Mouse (Mus musculus): ENCODE data around the gene BC017158. TPM values are rescaled to one million over a fixed set of nuclear protein-coding genes. Genes with fewer than 3 reads are reported as not detected.
"Not testable (repeated sequence)": the region's sequence is repeated elsewhere in the genome, so short reads cannot be mapped to it uniquely, and the experiment has no call there.

Gene BC017158
- polyA plus RNA-seq (2012; rRNA removed) = 10.0 and 10.8 TPM in 2 replicates

- TF ChIP-seq CTCF (IDR thresholded peaks at IDR 0.05; ENCODE audit: control insufficient read depth, insufficient read depth, insufficient replicate concordance, low read depth, low read length) (no peak), POLR2A (IDR thresholded peaks at IDR 0.05; ENCODE audit: control insufficient read depth, low read depth, low read length) (no peak)
- H3K4me3 ChIP-seq (ENCODE audit: control insufficient read depth, low read depth, low read length) = peak within 1 kb of the TSS; percentile 93
- no peaks in the 10 kb centered on the region for H3K27me3 ChIP-seq (ENCODE audit: control insufficient read depth, insufficient read depth, low read length)
- no peaks in the 10 kb centered on the region for H3K36me3 ChIP-seq (ENCODE audit: control insufficient read depth, insufficient read depth, low read length)
- peaks cover 5% of the 10 kb centered on the region for H3K4me1 ChIP-seq (ENCODE audit: control insufficient read depth, insufficient read depth, low read length)
- H3K27ac ChIP-seq (ENCODE audit: control insufficient read depth, insufficient read depth, low read depth, low read length) = no peak within 1 kb of the TSS
Observed at GRCm38 (mm10) chr7:128297617-128298480, at the start of gene BC017158. Gene BC017158, minus strand, starts transcription at chr7:128298170.

GRCm38 (mm10) chr7:128346991-128347390 is 49.0 kb upstream of the BC017158 start:
- H3K27me3 ChIP-seq (ENCODE audit: control insufficient read depth, insufficient read depth, low read length) = no peaks in the 10 kb centered on the region
- TF ChIP-seq CTCF (IDR thresholded peaks at IDR 0.05; ENCODE audit: control insufficient read depth, insufficient read depth, insufficient replicate concordance, low read depth, low read length) = no peak
- TF ChIP-seq POLR2A (IDR thresholded peaks at IDR 0.05; ENCODE audit: control insufficient read depth, low read depth, low read length) = no peak
- H3K27ac ChIP-seq (ENCODE audit: control insufficient read depth, insufficient read depth, low read depth, low read length) = no peak overlapping the region
- no peaks in the 10 kb centered on the region for H3K36me3 ChIP-seq (ENCODE audit: control insufficient read depth, insufficient read depth, low read length)
- no peaks in the 10 kb centered on the region for H3K4me1 ChIP-seq (ENCODE audit: control insufficient read depth, insufficient read depth, low read length)
- no peak overlapping the region for H3K4me3 ChIP-seq (ENCODE audit: control insufficient read depth, low read depth, low read length)

- no peaks in the 10 kb centered on the region for H3K36me3 ChIP-seq (ENCODE audit: control insufficient read depth, insufficient read depth, low read length)
- H3K4me1 ChIP-seq (ENCODE audit: control insufficient read depth, insufficient read depth, low read length) = no peaks in the 10 kb centered on the region
- no peaks in the 10 kb centered on the region for H3K27me3 ChIP-seq (ENCODE audit: control insufficient read depth, insufficient read depth, low read length)
- no peak overlapping the region for H3K27ac ChIP-seq (ENCODE audit: control insufficient read depth, insufficient read depth, low read depth, low read length)
- no peak overlapping the region for H3K4me3 ChIP-seq (ENCODE audit: control insufficient read depth, low read depth, low read length)
- TF ChIP-seq CTCF (IDR thresholded peaks at IDR 0.05; ENCODE audit: control insufficient read depth, insufficient read depth, insufficient replicate concordance, low read depth, low read length) (no peak), POLR2A (IDR thresholded peaks at IDR 0.05; ENCODE audit: control insufficient read depth, low read depth, low read length) (no peak)
Observed at GRCm38 (mm10) chr7:128346522-128346921, 48.6 kb upstream of the BC017158 start.

GRCm38 (mm10) chr7:128345691-128346090 is 47.7 kb upstream of the BC017158 start:
- no peaks in the 10 kb centered on the region for H3K27me3 ChIP-seq (ENCODE audit: control insufficient read depth, insufficient read depth, low read length)
- H3K36me3 ChIP-seq (ENCODE audit: control insufficient read depth, insufficient read depth, low read length) = no peaks in the 10 kb centered on the region
- no peak overlapping the region for H3K27ac ChIP-seq (ENCODE audit: control insufficient read depth, insufficient read depth, low read depth, low read length)
- no peak for TF ChIP-seq CTCF (IDR thresholded peaks at IDR 0.05; ENCODE audit: control insufficient read depth, insufficient read depth, insufficient replicate concordance, low read depth, low read length)
- no peak overlapping the region for H3K4me3 ChIP-seq (ENCODE audit: control insufficient read depth, low read depth, low read length)
- H3K4me1 ChIP-seq (ENCODE audit: control insufficient read depth, insufficient read depth, low read length) = no peaks in the 10 kb centered on the region

- no peaks in the 10 kb centered on the region for H3K36me3 ChIP-seq (ENCODE audit: control insufficient read depth, insufficient read depth, low read length)
- H3K27ac ChIP-seq (ENCODE audit: control insufficient read depth, insufficient read depth, low read depth, low read length) = no peak overlapping the region
- TF ChIP-seq POLR2A (IDR thresholded peaks at IDR 0.05; ENCODE audit: control insufficient read depth, low read depth, low read length) (no peak), CTCF (IDR thresholded peaks at IDR 0.05; ENCODE audit: control insufficient read depth, insufficient read depth, insufficient replicate concordance, low read depth, low read length) (peak; percentile 84)
Observed at GRCm38 (mm10) chr7:128344928-128345653, 47.1 kb upstream of the BC017158 start.

GRCm38 (mm10) chr7:128344488-128344887 is 46.5 kb upstream of the BC017158 start:
- no peak overlapping the region for H3K4me3 ChIP-seq (ENCODE audit: control insufficient read depth, low read depth, low read length)
- no peaks in the 10 kb centered on the region for H3K27me3 ChIP-seq (ENCODE audit: control insufficient read depth, insufficient read depth, low read length)
- TF ChIP-seq POLR2A (IDR thresholded peaks at IDR 0.05; ENCODE audit: control insufficient read depth, low read depth, low read length) (no peak), CTCF (IDR thresholded peaks at IDR 0.05; ENCODE audit: control insufficient read depth, insufficient read depth, insufficient replicate concordance, low read depth, low read length) (no peak)
- no peaks in the 10 kb centered on the region for H3K36me3 ChIP-seq (ENCODE audit: control insufficient read depth, insufficient read depth, low read length)
- no peaks in the 10 kb centered on the region for H3K4me1 ChIP-seq (ENCODE audit: control insufficient read depth, insufficient read depth, low read length)
- H3K27ac ChIP-seq (ENCODE audit: control insufficient read depth, insufficient read depth, low read depth, low read length) = no peak overlapping the region

More at GRCm38 (mm10) chr7:128344928-128345653, 47.1 kb upstream of the BC017158 start:
- no peak overlapping the region for H3K4me3 ChIP-seq (ENCODE audit: control insufficient read depth, low read depth, low read length)
- H3K27me3 ChIP-seq (ENCODE audit: control insufficient read depth, insufficient read depth, low read length) = no peaks in the 10 kb centered on the region
- no peaks in the 10 kb centered on the region for H3K4me1 ChIP-seq (ENCODE audit: control insufficient read depth, insufficient read depth, low read length)

GRCm38 (mm10) chr7:128342691-128343090 is 44.7 kb upstream of the BC017158 start:
- not testable (repeated sequence) for H3K27ac ChIP-seq (ENCODE audit: control insufficient read depth, insufficient read depth, low read depth, low read length); H3K27me3 ChIP-seq (ENCODE audit: control insufficient read depth, insufficient read depth, low read length); H3K36me3 ChIP-seq (ENCODE audit: control insufficient read depth, insufficient read depth, low read length); H3K4me3 ChIP-seq (ENCODE audit: control insufficient read depth, low read depth, low read length); H3K4me1 ChIP-seq (ENCODE audit: control insufficient read depth, insufficient read depth, low read length)

GRCm38 (mm10) chr7:128340321-128340720 is 42.4 kb upstream of the BC017158 start:
- not testable (repeated sequence) for H3K27me3 ChIP-seq (ENCODE audit: control insufficient read depth, insufficient read depth, low read length); H3K4me1 ChIP-seq (ENCODE audit: control insufficient read depth, insufficient read depth, low read length); H3K36me3 ChIP-seq (ENCODE audit: control insufficient read depth, insufficient read depth, low read length); H3K4me3 ChIP-seq (ENCODE audit: control insufficient read depth, low read depth, low read length); H3K27ac ChIP-seq (ENCODE audit: control insufficient read depth, insufficient read depth, low read depth, low read length)
